Mouse (Mus musculus): Measurements from ENCODE around the gene Pik3cd.

DNA sequence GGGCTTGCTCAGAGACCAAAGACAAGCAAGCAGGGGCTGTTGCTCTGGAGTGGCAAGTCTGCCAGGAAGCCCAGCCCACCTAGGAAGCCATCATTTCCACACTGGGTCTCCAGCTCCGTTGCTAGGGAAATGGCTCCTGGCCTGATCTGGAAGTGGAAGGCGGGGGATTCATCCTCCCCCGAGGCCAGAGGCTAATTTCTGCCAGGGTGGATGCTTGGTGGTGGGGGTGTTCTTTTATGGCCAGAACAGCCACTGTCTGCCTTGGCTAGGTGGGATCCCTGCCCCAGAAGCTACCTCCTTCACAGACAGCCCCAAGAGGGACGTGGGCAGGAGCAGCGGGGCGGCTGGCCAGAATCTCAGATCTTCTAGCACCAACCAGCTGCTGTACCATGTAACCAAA is 31.4 kb upstream of the Pik3cd start:
- TF ChIP-seq POLR2A (IDR thresholded peaks at IDR 0.05; ENCODE audit: low read depth, low read length) (no peak), CTCF (conservative IDR thresholded peaks at IDR 0.05 in 1 of 2, IDR thresholded peaks at IDR 0.05 in 1 of 2; ENCODE audit: low read depth in 2 of 2, low read length in 2 of 2) (no peak), ZKSCAN1 (IDR thresholded peaks at IDR 0.05; ENCODE audit: borderline replicate concordance, low read depth, low read length) (no peak), UBTF (IDR thresholded peaks at IDR 0.05; ENCODE audit: low read depth, low read length) (no peak), E2F4 (IDR thresholded peaks at IDR 0.05; ENCODE audit: insufficient replicate concordance, low read depth, low read length) (no peak), USF2 (conservative IDR thresholded peaks at IDR 0.05; ENCODE audit: low read depth, low read length) (no peak), NELFE (IDR thresholded peaks at IDR 0.05; ENCODE audit: low read depth, low read length) (no peak), KAT2A (IDR thresholded peaks at IDR 0.05; ENCODE audit: insufficient replicate concordance, low read length) (no peak), USF1 (IDR thresholded peaks at IDR 0.05; ENCODE audit: low read depth, low read length) (no peak), POLR2AphosphoS2 (IDR thresholded peaks at IDR 0.05; ENCODE audit: low read depth, low read length) (no peak)
